Mouse (Mus musculus) lung, adult 2 months (tissue): ENCODE results near the gene Sgms2.

Experiments
- CTCF ChIP-seq: fragments of 200-500 bp; IDR thresholded peaks from 2 replicates; pipeline ENCODE4 v1.5.1; 2011; ENCODE audit warnings: mild to moderate bottlenecking, low read length, control low read depth; ENCODE audit not compliant: insufficient read depth
- POLR2A ChIP-seq: fragments of 200-500 bp; IDR thresholded peaks from 2 replicates; pipeline ENCODE4 v1.6.1; 2011; ENCODE audit warnings: low read depth, mild to moderate bottlenecking, control low read depth, low read length, borderline replicate concordance; ENCODE audit errors: extremely low read depth

DNA sequence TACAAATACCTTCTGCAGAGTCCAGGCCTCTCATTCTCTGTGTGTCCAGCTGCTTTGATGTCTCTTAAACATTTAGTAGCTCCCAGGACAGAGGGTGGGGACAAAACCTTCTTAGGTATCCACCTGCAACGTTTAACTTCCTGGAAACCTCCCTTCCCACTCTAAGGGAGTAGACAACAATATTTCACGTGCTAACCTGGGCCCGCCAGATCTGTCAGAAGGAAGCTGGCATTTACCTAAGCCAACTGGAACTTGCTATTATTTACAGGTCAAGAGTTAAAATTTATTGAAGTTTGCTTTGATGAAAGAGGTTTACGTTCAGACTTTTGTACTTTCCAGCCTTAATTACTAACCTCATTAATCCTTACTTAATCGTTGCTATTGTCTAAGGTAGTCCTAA is 2.2 kb downstream of the Sgms2 start:
- TF ChIP-seq POLR2A (no peak), CTCF (no peak)
